Mouse (Mus musculus) lung, embryonic 16.5 days (tissue): Measurements from ENCODE around the gene Il17ra. TPM values are rescaled to one million over a fixed set of nuclear protein-coding genes. Genes with fewer than 3 reads are reported as not detected.

ENCODE experiments used
- ATAC-seq: fragments of 200-750 bp; cut with Nextera tagmentation; 2 replicates; pipeline ENCODE4 v1.8.0; 2017; ENCODE audit warnings: low read depth, mild to moderate bottlenecking, moderate library complexity
- H3K27ac ChIP-seq: fragments of 300-500 bp; sonication (generic); 2 replicates; pipeline ENCODE4 v1.5.1; 2014; ENCODE audit warnings: mild to moderate bottlenecking, control low read depth, low read length
- H3K27me3 ChIP-seq: fragments of 300-500 bp; sonication (generic); 2 replicates; pipeline ENCODE4 v1.6.1; 2014; ENCODE audit warnings: low read depth, low read length, mixed read lengths; ENCODE audit not compliant: control insufficient read depth, insufficient read depth
- H3K36me3 ChIP-seq: fragments of 300-500 bp; sonication (generic); 2 replicates; pipeline ENCODE4 v1.6.1; 2014; ENCODE audit warnings: low read length; ENCODE audit not compliant: control insufficient read depth, insufficient read depth
- H3K4me1 ChIP-seq: fragments of 300-500 bp; sonication (generic); replicated peaks from 2 replicates; pipeline ENCODE4 v1.6.1; 2014; ENCODE audit warnings: low read length, mixed read lengths; ENCODE audit not compliant: control insufficient read depth, insufficient read depth
- H3K4me2 ChIP-seq: fragments of 300-500 bp; sonication (generic); 2 replicates; pipeline ENCODE4 v1.6.1; 2014; ENCODE audit warnings: low read depth, low read length, control low read depth
- H3K4me3 ChIP-seq: fragments of 300-500 bp; sonication (generic); 2 replicates; pipeline ENCODE4 v1.5.1; 2014; ENCODE audit warnings: mild to moderate bottlenecking, low read length, control low read depth
- H3K9ac ChIP-seq: fragments of 300-500 bp; sonication (generic); 2 replicates; pipeline ENCODE4 v1.6.1; 2014; ENCODE audit warnings: low read length, control low read depth
- H3K9me3 ChIP-seq: fragments of 300-500 bp; sonication (generic); 2 replicates; pipeline ENCODE4 v1.6.1; 2016; ENCODE audit warnings: low read length; ENCODE audit not compliant: control insufficient read depth
- WGBS: fragments of 180-500 bp; shearing (Covaris S2); extraction: QIAGEN DNeasy Blood & Tissue Kit; methylation state at CpG from one replicate; pipeline ENCODE4 v1.1.7; 2014; 5-methylcytosine and 5-hydroxymethylcytosine counted together
- polyA plus RNA-seq: library from polyadenylated mRNA; unstranded; fragments of >200 nt; fragmentation: Nextera tagmentation; extraction: Ambion mirVana; gene quantifications from 2 replicates; pipeline ENCODE4 v1.2.1, GENCODE M21; 2015

Gene Il17ra
- polyA plus RNA-seq, 1 experiment from 2014 or later, result 8.9 TPM

GRCm38 (mm10) chr6:120531020-120531965 is 68.2 kb downstream of the Il17ra start, which contains the start of gene Hdhd5:
Hdhd5 (minus strand) TSS chr6:120531319.
- peak; percentile 99 for ATAC-seq
- peaks cover 10% of the 10 kb centered on the region for H3K4me1 ChIP-seq
- H3K36me3 ChIP-seq, result no peaks in the 10 kb centered on the region
- H3K4me2 ChIP-seq, result peak within 1 kb of the TSS; percentile 73
- 0 out of 2 replicates have a peak within 1 kb of the TSS, but pooled peaks have one; percentile 27 for H3K27ac ChIP-seq
- H3K4me3 ChIP-seq, result peak within 1 kb of the TSS; percentile 91
- no peaks in the 10 kb centered on the region for H3K27me3 ChIP-seq
- H3K9me3 ChIP-seq, result no peaks in the 10 kb centered on the region
- WGBS, result 0% methylated on average over 75 of the region's 75 CpGs
- peak within 1 kb of the TSS; percentile 88 for H3K9ac ChIP-seq

DNA sequence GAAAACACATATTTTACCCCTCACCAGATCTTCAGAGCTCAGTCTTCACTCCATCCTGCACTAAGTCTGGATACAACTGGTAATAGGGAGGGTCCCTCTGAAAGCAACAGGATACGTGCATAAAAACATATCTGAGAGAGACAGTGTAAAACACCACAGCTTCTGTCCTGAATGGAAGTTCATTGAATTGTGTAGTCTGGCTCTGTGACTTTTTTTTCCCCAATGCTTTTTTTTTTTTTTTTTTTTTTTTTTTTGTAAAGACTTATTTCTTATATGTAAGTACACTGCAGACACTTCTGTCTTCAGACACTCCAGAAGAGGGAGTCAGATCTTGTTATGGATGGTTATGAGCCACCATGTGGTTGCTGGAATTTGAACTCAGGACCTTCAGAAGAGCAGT is 69.5 kb downstream of the Il17ra start:
- H3K4me2 ChIP-seq, result no peak overlapping the region
- no peak overlapping the region for H3K9ac ChIP-seq
- no peak overlapping the region for H3K27ac ChIP-seq
- H3K9me3 ChIP-seq, result no peaks in the 10 kb centered on the region
- H3K4me1 ChIP-seq, result peaks cover 10% of the 10 kb centered on the region
- no peak overlapping the region for H3K4me3 ChIP-seq
- no peaks in the 10 kb centered on the region for H3K27me3 ChIP-seq
- H3K36me3 ChIP-seq, result no peaks in the 10 kb centered on the region
- WGBS, result 68% methylated on average over 1 of the region's 1 CpGs
- no peak for ATAC-seq

GRCm38 (mm10) chr6:120536337-120536736 is 73.3 kb downstream of the Il17ra start:
- no peak overlapping the region for H3K4me3 ChIP-seq
- no peaks in the 10 kb centered on the region for H3K27me3 ChIP-seq
- 87% methylated on average over 2 of the region's 2 CpGs for WGBS
- H3K4me2 ChIP-seq, result no peak overlapping the region
- H3K4me1 ChIP-seq, result peaks cover 5% of the 10 kb centered on the region
- no peaks in the 10 kb centered on the region for H3K9me3 ChIP-seq
- no peak overlapping the region for H3K27ac ChIP-seq
- no peaks in the 10 kb centered on the region for H3K36me3 ChIP-seq
- H3K9ac ChIP-seq, result no peak overlapping the region
- no peak for ATAC-seq

Other genes with a start within 250 kb of the Il17ra start
- 0.33 TPM in 1 of 2 replicates, not detected in the other for gene D330020A13Rik, start 168.9 kb upstream of the Il17ra start, polyA plus RNA-seq
- gene B4galnt3, start 168.7 kb upstream of the Il17ra start, polyA plus RNA-seq, result 0.25 and 0.36 TPM in 2 replicates
- 46.2 and 46.5 TPM in 2 replicates for gene Kdm5a, start 99.1 kb upstream of the Il17ra start, polyA plus RNA-seq
- gene Ccdc77, start 98.9 kb upstream of the Il17ra start, polyA plus RNA-seq, result 25.6 and 26.7 TPM in 2 replicates
- 0.10 and 0.14 TPM in 2 replicates for gene Tmem121b, start 30.6 kb downstream of the Il17ra start, polyA plus RNA-seq
- 16.4 and 16.7 TPM in 2 replicates for gene Hdhd5, start 68.1 kb downstream of the Il17ra start, polyA plus RNA-seq
- 1.8 and 2.2 TPM in 2 replicates for gene Cecr2, start 203.1 kb downstream of the Il17ra start, polyA plus RNA-seq